Mouse (Mus musculus) liver, embryonic 14.5 days (tissue): ENCODE measurements at regions not wholly inside any gene's neighbourhood (a gene's known extent, or its start where the extent isn't known, plus 50 kb on each side); places are given as distances from the start of the nearest gene placed in this dataset.

Experiments
- CTCF ChIP-seq: IDR thresholded peaks from 2 replicates; pipeline ENCODE4 v1.5.1; 2016; ENCODE audit warnings: antibody characterized with exemption, low read depth, control low read depth
- EP300 ChIP-seq: IDR thresholded peaks from 2 replicates; pipeline ENCODE4 v1.6.1; 2016; ENCODE audit warnings: antibody characterized with exemption, low read depth

GRCm38 (mm10) chr12:86819568-86819967 is 65.0 kb downstream of the Irf2bpl start:
- TF ChIP-seq CTCF (no peak), EP300 (no peak)
